10 mouse cellular contexts compared by ENCODE assay signal in the genomic region with DNA sequence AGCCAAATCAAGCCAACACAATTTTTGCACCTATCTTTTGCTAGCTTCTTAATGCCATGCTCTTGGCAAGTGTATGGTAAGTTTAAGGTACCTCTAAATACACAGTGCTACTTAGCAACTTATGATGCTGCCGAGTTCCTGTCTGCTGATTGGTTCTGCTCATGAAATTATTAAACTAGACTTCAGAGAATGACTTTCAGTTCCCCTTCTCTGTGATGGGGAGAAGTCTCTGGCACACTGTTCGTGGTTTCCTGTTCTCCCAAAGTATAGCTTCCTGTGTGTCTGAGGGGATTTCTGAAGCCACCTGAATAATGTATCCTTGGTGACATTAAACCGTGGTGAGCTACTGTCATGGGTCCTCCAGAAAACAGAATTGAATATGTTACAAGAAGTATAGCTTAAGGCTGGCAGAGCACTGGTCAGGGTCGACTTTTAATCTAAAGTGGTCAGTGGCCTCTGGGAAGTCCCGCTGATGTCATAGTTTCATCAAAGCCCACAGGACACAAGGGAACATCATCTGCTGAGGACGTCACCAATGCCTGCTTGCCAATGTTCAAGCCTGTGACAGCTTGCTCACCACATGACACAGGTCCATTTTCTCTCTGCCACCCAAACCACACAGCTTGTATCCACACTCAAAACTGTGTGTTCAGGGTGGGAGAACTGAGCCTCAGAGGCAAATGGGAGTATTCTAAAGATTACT. TPM values are rescaled to one million over a fixed set of nuclear protein-coding genes. Genes with fewer than 3 reads are reported as not detected.
A peak's percentile ranks its signal among the peaks of the same experiment; 100 is the strongest.
DNase-seq lines count a peak whose midpoint lies in the region; ATAC-seq lines count a peak whose summit lies in the region.
"Had no signal": no experiment of that assay in that cellular context is flagged by ENCODE, and none has a peak within 500 bp of the region (broad histone marks: within the 10 kb centered on the region; RNA-seq: fewer than 3 reads in every experiment).

No protein-coding gene starts in this region.

- H3K9me3 ChIP-seq in kidney, embryonic 15.5 days (replicated peaks): no peaks in the 10 kb centered on the region
- no peaks in the 10 kb centered on the region for H3K9me3 ChIP-seq in liver, embryonic 13.5 days (replicated peaks)
- no peaks in the 10 kb centered on the region for H3K9me3 ChIP-seq in intestine, embryonic 16.5 days (ENCODE audit: control insufficient read depth, low read length)
- H3K9me3 ChIP-seq: embryonic facial prominence, embryonic 12.5 days; limb, embryonic 12.5 days had no signal

- H3K4me3 ChIP-seq in kidney, embryonic 15.5 days (replicated peaks): no peak overlapping the region
- no peak overlapping the region for H3K4me3 ChIP-seq in liver, embryonic 13.5 days (replicated peaks)
- no peak overlapping the region for H3K4me3 ChIP-seq in intestine, embryonic 16.5 days (ENCODE audit: low read length)
- H3K4me3 ChIP-seq: embryonic facial prominence, embryonic 12.5 days; limb, embryonic 12.5 days had no signal

- 69% methylated on average over 6 of the region's 6 CpGs for WGBS in kidney, embryonic 15.5 days
- 30% methylated on average over 6 of the region's 6 CpGs for WGBS in liver, embryonic 13.5 days (ENCODE audit: insufficient replicate concordance)
- 67% methylated on average over 6 of the region's 6 CpGs for WGBS in intestine, embryonic 16.5 days

- peak; percentile 53 for DNase-seq in kidney, adult 11 months
- peak; percentile 31 to 58 for DNase-seq in heart, postnatal 14 days
- peak; percentile 15 for DNase-seq in liver, embryonic 13.5 days
- DNase-seq in skeletal muscle tissue, adult 2 months (ENCODE audit: low read depth, low spot score): peak; percentile 73
- DNase-seq in cerebellum, adult 18-20 months: no peak

- no peaks in the 10 kb centered on the region for H3K27me3 ChIP-seq in kidney, embryonic 15.5 days
- H3K27me3 ChIP-seq in liver, embryonic 13.5 days: no peaks in the 10 kb centered on the region
- H3K27me3 ChIP-seq in intestine, embryonic 16.5 days (replicated peaks; ENCODE audit: control insufficient read depth, insufficient read depth, low read length): no peaks in the 10 kb centered on the region; the same call in none of the 2 replicates
- H3K27me3 ChIP-seq: embryonic facial prominence, embryonic 12.5 days had no signal

- intact Hi-C loops in heart, postnatal 14 days (cut with DNase I): loop anchor here (2.0 kb wide), 1 partner anchor 97 kb away; no protein-coding TSS in a partner anchor

- ATAC-seq in kidney, embryonic 15.5 days (replicated peaks; ENCODE audit: low FRiP score): no peak
- ATAC-seq in activated CD4-positive, CD25-positive, alpha-beta regulatory T cell, adult 4 months: peak; percentile 91
- ATAC-seq in liver, embryonic 13.5 days (ENCODE audit: low read depth): no peak
- ATAC-seq in intestine, embryonic 16.5 days: no peak

- no peak overlapping the region for H3K4me2 ChIP-seq in kidney, embryonic 15.5 days
- H3K4me2 ChIP-seq in liver, embryonic 13.5 days: no peak overlapping the region
- H3K4me2 ChIP-seq in intestine, embryonic 16.5 days (ENCODE audit: low read depth, low read length): no peak overlapping the region
- H3K4me2 ChIP-seq: embryonic facial prominence, embryonic 12.5 days; limb, embryonic 12.5 days had no signal

- H3K4me1 ChIP-seq in kidney, embryonic 15.5 days: no peaks in the 10 kb centered on the region
- H3K4me1 ChIP-seq in liver, embryonic 13.5 days (replicated peaks): no peaks in the 10 kb centered on the region
- H3K4me1 ChIP-seq in intestine, embryonic 16.5 days (ENCODE audit: control insufficient read depth, insufficient read depth, low read length): no peaks in the 10 kb centered on the region
- H3K4me1 ChIP-seq: embryonic facial prominence, embryonic 12.5 days; limb, embryonic 12.5 days had no signal

- H3K36me3 ChIP-seq in kidney, embryonic 15.5 days: no peaks in the 10 kb centered on the region
- no peaks in the 10 kb centered on the region for H3K36me3 ChIP-seq in liver, embryonic 13.5 days
- no peaks in the 10 kb centered on the region for H3K36me3 ChIP-seq in intestine, embryonic 16.5 days (ENCODE audit: control insufficient read depth, insufficient read depth, low read length)
- H3K36me3 ChIP-seq: embryonic facial prominence, embryonic 12.5 days; limb, embryonic 12.5 days had no signal

- no peak overlapping the region for H3K9ac ChIP-seq in kidney, embryonic 15.5 days
- no peak overlapping the region for H3K9ac ChIP-seq in liver, embryonic 13.5 days
- H3K9ac ChIP-seq in intestine, embryonic 16.5 days (ENCODE audit: low read depth, low read length): no peak overlapping the region
- H3K9ac ChIP-seq: embryonic facial prominence, embryonic 12.5 days; limb, embryonic 12.5 days had no signal

- H3K27ac ChIP-seq in kidney, embryonic 15.5 days: no peak overlapping the region
- H3K27ac ChIP-seq in liver, embryonic 13.5 days: no peak overlapping the region
- H3K27ac ChIP-seq in intestine, embryonic 16.5 days (ENCODE audit: low read length): no peak overlapping the region
- H3K27ac ChIP-seq: embryonic facial prominence, embryonic 12.5 days; limb, embryonic 12.5 days had no signal

RNA-seq across cellular contexts. Expression of a gene that starts 6.9 kb away (rescaled TPM):
- polyA plus RNA-seq in kidney, embryonic 15.5 days (2015; fragmentation: Nextera tagmentation; extraction: Ambion mirVana): 0.08 and 0.16 TPM in 2 replicates
- under 1 TPM; 0.17 to 0.42 TPM for polyA plus RNA-seq in activated CD4-positive, CD25-positive, alpha-beta regulatory T cell, adult 4 months (2017; shearing (Covaris generic))
- under 1 TPM; 0.27 to 0.33 TPM for total RNA-seq in heart, postnatal 14 days (2021)
- polyA plus RNA-seq in liver, embryonic 13.5 days (2015; fragmentation: Nextera tagmentation; extraction: Ambion mirVana): 0.05 TPM in 1 of 2 replicates, not detected in the other
- 10.6 and 16.0 TPM in 2 replicates for polyA plus RNA-seq in intestine, embryonic 16.5 days (2015; fragmentation: Nextera tagmentation; extraction: Ambion mirVana)
- polyA plus RNA-seq: embryonic facial prominence, embryonic 12.5 days; limb, embryonic 12.5 days had no signal

RNA-seq across cellular contexts. Expression of a gene that starts 22.3 kb away (rescaled TPM):
- polyA plus RNA-seq in kidney, embryonic 15.5 days (2015; fragmentation: Nextera tagmentation; extraction: Ambion mirVana): not detected in 2 replicates
- polyA plus RNA-seq in activated CD4-positive, CD25-positive, alpha-beta regulatory T cell, adult 4 months (2017; shearing (Covaris generic)): under 1 TPM; 0.13 to 0.36 TPM
- total RNA-seq in heart, postnatal 14 days (2021): under 1 TPM in 1 of 2 experiments, not detected in 1; 0.10 TPM
- not detected in 2 replicates for polyA plus RNA-seq in liver, embryonic 13.5 days (2015; fragmentation: Nextera tagmentation; extraction: Ambion mirVana)
- polyA plus RNA-seq in intestine, embryonic 16.5 days (2015; fragmentation: Nextera tagmentation; extraction: Ambion mirVana): 0.05 TPM in 1 of 2 replicates, not detected in the other
- polyA plus RNA-seq: embryonic facial prominence, embryonic 12.5 days had no signal

RNA-seq across cellular contexts. Expression of a gene that starts 29.2 kb away (rescaled TPM):
- not detected in 2 replicates for polyA plus RNA-seq in kidney, embryonic 15.5 days (2015; fragmentation: Nextera tagmentation; extraction: Ambion mirVana)
- polyA plus RNA-seq in activated CD4-positive, CD25-positive, alpha-beta regulatory T cell, adult 4 months (2017; shearing (Covaris generic)): not detected
- not detected for total RNA-seq in heart, postnatal 14 days (2021)
- polyA plus RNA-seq in liver, embryonic 13.5 days (2015; fragmentation: Nextera tagmentation; extraction: Ambion mirVana): not detected in 2 replicates
- polyA plus RNA-seq in intestine, embryonic 16.5 days (2015; fragmentation: Nextera tagmentation; extraction: Ambion mirVana): 30.2 and 43.2 TPM in 2 replicates
- polyA plus RNA-seq: embryonic facial prominence, embryonic 12.5 days; limb, embryonic 12.5 days had no signal

RNA-seq across cellular contexts. Expression of a gene that starts 42.1 kb away (rescaled TPM):
- 6.2 and 6.9 TPM in 2 replicates for polyA plus RNA-seq in kidney, embryonic 15.5 days (2015; fragmentation: Nextera tagmentation; extraction: Ambion mirVana)
- polyA plus RNA-seq in activated CD4-positive, CD25-positive, alpha-beta regulatory T cell, adult 4 months (2017; shearing (Covaris generic)): 10 to 100 TPM in 1 of 2 experiments, 1 to 10 TPM in 1; 5.2 to 64.7 TPM
- 10 to 100 TPM in 1 of 2 experiments, 1 to 10 TPM in 1; 5.8 to 11.8 TPM for total RNA-seq in heart, postnatal 14 days (2021)
- 0.81 and 0.88 TPM in 2 replicates for polyA plus RNA-seq in liver, embryonic 13.5 days (2015; fragmentation: Nextera tagmentation; extraction: Ambion mirVana)
- polyA plus RNA-seq in intestine, embryonic 16.5 days (2015; fragmentation: Nextera tagmentation; extraction: Ambion mirVana): 11.0 and 11.1 TPM in 2 replicates

RNA-seq across cellular contexts. Expression of a gene that starts 50.9 kb away (rescaled TPM):
- 0.32 and 0.77 TPM in 2 replicates for polyA plus RNA-seq in kidney, embryonic 15.5 days (2015; fragmentation: Nextera tagmentation; extraction: Ambion mirVana)
- polyA plus RNA-seq in activated CD4-positive, CD25-positive, alpha-beta regulatory T cell, adult 4 months (2017; shearing (Covaris generic)): 1 to 10 TPM in 1 of 2 experiments, not detected in 1; 2.3 TPM
- total RNA-seq in heart, postnatal 14 days (2021): under 1 TPM in 1 of 2 experiments, not detected in 1; 0.24 TPM
- polyA plus RNA-seq in liver, embryonic 13.5 days (2015; fragmentation: Nextera tagmentation; extraction: Ambion mirVana): 0.21 TPM in 1 of 2 replicates, not detected in the other
- 0.81 and 1.2 TPM in 2 replicates for polyA plus RNA-seq in intestine, embryonic 16.5 days (2015; fragmentation: Nextera tagmentation; extraction: Ambion mirVana)

Comparison
In these comparisons a context has a peak if more than half of its experiments do, and no peak if none do; other contexts are left out.
1. DNase-seq: peak in kidney, adult 11 months (single experiment), heart, postnatal 14 days (2 of 2), liver, embryonic 13.5 days (single experiment) and skeletal muscle tissue, adult 2 months (single experiment); none in cerebellum, adult 18-20 months (0 of 2).
2. RNA of a gene that starts 29.2 kb away (polyA plus RNA-seq): 30.2 to 43.2 TPM in intestine, embryonic 16.5 days; not detected in kidney, embryonic 15.5 days, not detected in activated CD4-positive, CD25-positive, alpha-beta regulatory T cell, adult 4 months and not detected in liver, embryonic 13.5 days; every median in the first group is over 10 times any median in the second.